Mouse (Mus musculus): ENCODE data around the gene Sec16b.

DNA sequence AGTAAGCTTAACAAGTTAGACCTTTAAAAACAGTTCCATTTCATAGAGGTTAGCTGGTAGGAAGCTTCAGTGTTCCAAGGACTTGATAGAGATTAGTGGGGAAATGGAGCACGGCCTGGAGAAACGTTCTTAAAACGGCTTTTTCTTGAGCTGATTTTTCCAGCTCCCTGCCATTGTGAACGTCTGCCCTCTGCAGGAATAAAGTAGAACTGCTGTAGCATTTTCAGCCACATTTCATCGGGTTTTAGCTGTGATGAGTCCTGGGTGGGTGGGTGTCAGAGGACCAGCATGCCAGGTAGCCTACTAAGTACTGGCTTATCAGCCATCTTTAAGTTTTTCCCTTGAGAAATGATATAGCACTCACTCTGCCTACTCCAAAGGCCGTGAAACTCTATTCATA is 29.9 kb downstream of the Sec16b start:
- no peak for TF ChIP-seq FLI1 (IDR thresholded peaks at IDR 0.05; ENCODE audit: low read length)
- TF ChIP-seq GATA1 (IDR thresholded peaks at IDR 0.05; ENCODE audit: borderline replicate concordance, low read length): no peak
